Mouse (Mus musculus) lung, adult 2 months (tissue): ENCODE results near the gene Slc41a3. TPM values are rescaled to one million over a fixed set of nuclear protein-coding genes. Genes with fewer than 3 reads are reported as not detected.

ENCODE experiments used
- DNase-seq: peaks from one replicate; pipeline ENCODE4 v3.0.0; 2022
- H3K4me1 ChIP-seq: fragments of 200-500 bp; 2 replicates; pipeline ENCODE4 v1.6.1; 2011; ENCODE audit warnings: low read length; ENCODE audit not compliant: control insufficient read depth, insufficient read depth
- H3K4me3 ChIP-seq: fragments of 200-500 bp; replicated peaks from 2 replicates; pipeline ENCODE3; 2011; ENCODE audit warnings: low read depth, mild to moderate bottlenecking, control low read depth, low read length; ENCODE audit errors: extremely low read depth
- CTCF ChIP-seq: fragments of 200-500 bp; IDR thresholded peaks from 2 replicates; pipeline ENCODE4 v1.5.1; 2011; ENCODE audit warnings: mild to moderate bottlenecking, low read length, control low read depth; ENCODE audit not compliant: insufficient read depth
- POLR2A ChIP-seq: fragments of 200-500 bp; IDR thresholded peaks from 2 replicates; pipeline ENCODE4 v1.6.1; 2011; ENCODE audit warnings: low read depth, mild to moderate bottlenecking, control low read depth, low read length, borderline replicate concordance; ENCODE audit errors: extremely low read depth
- WGBS: fragments of 180-500 bp; shearing (Covaris S2); methylation state at CpG from one replicate; pipeline ENCODE4 v1.1.7; 2018; 5-methylcytosine and 5-hydroxymethylcytosine counted together
- polyA plus RNA-seq: library from polyadenylated mRNA; depleted of rRNA; stranded (reverse); fragments of >200 nt; gene quantifications from 2 replicates; pipeline ENCODE4 v1.2.3, GENCODE M21; 2012; rRNA removed

Slc41a3 gene
- polyA plus RNA-seq, result 11.1 and 13.8 TPM in 2 replicates

GRCm38 (mm10) chr6:90604533-90605297 is at the start of gene Slc41a3:
TSS of gene Slc41a3 (plus strand) at chr6:90604725.
- peak; percentile 93 for DNase-seq
- peak; percentile 30; the same call in 1 of the 2 replicates for TF ChIP-seq POLR2A
- no peak for TF ChIP-seq CTCF
- Histone ChIP-seq H3K4me3 (peak within 1 kb of the TSS; percentile 90), H3K4me1 (peaks cover 2% of the 10 kb centered on the region; the same call in 1 of the 2 replicates)
- 1% methylated on average over 49 of the region's 49 CpGs for WGBS

GRCm38 (mm10) chr6:90556534-90557058 is 47.9 kb upstream of the Slc41a3 start:
- no peak overlapping the region for H3K4me3 ChIP-seq
- WGBS, result 27% methylated on average over 2 of the region's 2 CpGs

GRCm38 (mm10) chr6:90557077-90557476 is 47.4 kb upstream of the Slc41a3 start:
- DNase-seq, result no peak
- no peak for TF ChIP-seq CTCF
- Histone ChIP-seq H3K4me3 (no peak overlapping the region), H3K4me1 (peaks cover 8% of the 10 kb centered on the region; the same call in 1 of the 2 replicates)
- WGBS, result 80% methylated on average over 7 of the region's 7 CpGs

More at GRCm38 (mm10) chr6:90556534-90557058, 47.9 kb upstream of the Slc41a3 start:
- peaks cover 8% of the 10 kb centered on the region; the same call in 1 of the 2 replicates for H3K4me1 ChIP-seq
- no peak for DNase-seq
- TF ChIP-seq CTCF (no peak), POLR2A (no peak)

- DNase-seq, result no peak
- TF ChIP-seq POLR2A, result no peak
- TF ChIP-seq CTCF, result no peak
- Histone ChIP-seq H3K4me3 (no peak overlapping the region), H3K4me1 (peaks cover 8% of the 10 kb centered on the region; the same call in 1 of the 2 replicates)
- WGBS, result 55% methylated on average over 6 of the region's 6 CpGs
Observed at GRCm38 (mm10) chr6:90557829-90558693, 46.5 kb upstream of the Slc41a3 start.

- Histone ChIP-seq H3K4me1 (peaks cover 8% of the 10 kb centered on the region; the same call in 1 of the 2 replicates), H3K4me3 (no peak overlapping the region)
- DNase-seq, result no peak
- 46% methylated on average over 3 of the region's 3 CpGs for WGBS
- TF ChIP-seq POLR2A, result no peak
- TF ChIP-seq CTCF, result no peak
Observed at GRCm38 (mm10) chr6:90560390-90561058, 44.0 kb upstream of the Slc41a3 start.

- DNase-seq, result no peak
- H3K4me3 ChIP-seq, result no peak overlapping the region
- TF ChIP-seq CTCF, result no peak
- TF ChIP-seq POLR2A, result no peak
- peaks cover 7% of the 10 kb centered on the region; the same call in 1 of the 2 replicates for H3K4me1 ChIP-seq
- WGBS, result 38% methylated on average over 2 of the region's 2 CpGs
Observed at GRCm38 (mm10) chr6:90561234-90561781, 43.2 kb upstream of the Slc41a3 start.

- TF ChIP-seq CTCF, result no peak
- no peak for TF ChIP-seq POLR2A
- DNase-seq, result no peak
- whole genome bisulfite sequencing, result 76% methylated on average over 9 of the region's 9 CpGs
- H3K4me1 ChIP-seq, result peaks cover 2% of the 10 kb centered on the region; the same call in 1 of the 2 replicates
- no peak overlapping the region for H3K4me3 ChIP-seq
Observed at GRCm38 (mm10) chr6:90564240-90564639, 40.3 kb upstream of the Slc41a3 start.

- TF ChIP-seq CTCF, result no peak
- no peak for TF ChIP-seq POLR2A
- Histone ChIP-seq H3K4me1 (peaks cover 2% of the 10 kb centered on the region; the same call in 1 of the 2 replicates), H3K4me3 (no peak overlapping the region)
- no peak for DNase-seq
- 49% methylated on average over 13 of the region's 13 CpGs for WGBS
Observed at GRCm38 (mm10) chr6:90565357-90566215, 38.9 kb upstream of the Slc41a3 start.
